Mouse (Mus musculus) left cerebral cortex, postnatal 25 days (tissue): ENCODE data around the gene A930017K11Rik. TPM values are rescaled to one million over a fixed set of nuclear protein-coding genes. Genes with fewer than 3 reads are reported as not detected.

Experiments
- DNase-seq, 2 experiments: peaks; one replicate each; pipeline ENCODE4 v3.0.0; 2022; ENCODE audit warnings: low spot score in 2 of 2, mixed read lengths in 1 of 2
- intact Hi-C: fragments of 180-260 bp; cut with DNase I; formaldehyde crosslinking; loops from one replicate; pipeline ENCODE4 v1.15.1; 2025
- total RNA-seq, 2 experiments: library from RNA; stranded (reverse); gene quantifications; 2 replicates each; pipeline ENCODE4 v1.2.3; 2021

A930017K11Rik gene
- total RNA-seq, 2 experiments from 2014 or later, result 0.23 TPM; not detected in 1

GRCm38 (mm10) chr17:25943221-25943620 lies 9.1 kb downstream of the A930017K11Rik start:
- no peak for DNase-seq
- intact Hi-C loops, result no loop called here

GRCm38 (mm10) chr17:25942597-25943151 lies 9.7 kb downstream of the A930017K11Rik start:
- no peak for DNase-seq
- intact Hi-C loops, result no loop called here

DNA sequence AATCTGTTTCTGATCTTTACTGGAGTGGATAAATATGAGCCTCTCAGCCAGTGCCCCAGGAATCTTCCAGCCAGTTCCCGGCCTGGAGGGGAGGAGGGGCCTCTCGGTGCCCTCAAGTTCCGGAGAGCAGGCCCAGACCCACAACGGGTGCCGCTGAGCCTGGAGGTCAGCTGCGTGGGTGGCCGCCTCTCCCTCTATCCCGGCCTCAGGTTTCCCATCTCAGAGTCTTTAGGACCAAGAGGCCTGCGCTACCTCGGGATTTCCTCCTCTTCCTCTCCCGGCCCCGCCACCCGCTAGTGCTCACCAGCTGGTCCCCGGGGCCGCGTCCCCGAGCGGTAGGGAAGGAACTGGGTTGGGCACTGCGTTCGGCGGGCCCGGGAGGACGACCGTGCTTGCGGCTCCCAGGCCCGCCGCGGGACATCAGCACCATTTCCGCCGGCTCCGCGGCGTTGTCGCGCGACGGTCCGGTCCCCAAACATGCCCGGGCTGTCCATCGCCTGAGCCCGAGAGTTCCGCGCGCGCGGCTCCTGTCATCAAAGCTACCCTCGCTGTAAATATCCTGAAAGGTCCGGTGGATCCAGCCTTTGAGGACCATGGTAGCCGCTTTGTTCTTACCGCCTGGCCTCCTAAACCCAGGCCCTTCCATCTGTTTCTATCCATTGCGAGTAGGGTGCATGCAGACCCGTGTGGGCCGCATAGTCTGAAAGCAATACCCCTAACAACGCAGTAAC lies 10.7 kb downstream of the A930017K11Rik start:
- intact Hi-C loops, result no loop called here
- DNase-seq, result peak; percentile 75 to 77

GRCm38 (mm10) chr17:25934526-25934925 lies 17.8 kb downstream of the A930017K11Rik start:
- no peak for DNase-seq
- intact Hi-C loops, result no loop called here

DNA sequence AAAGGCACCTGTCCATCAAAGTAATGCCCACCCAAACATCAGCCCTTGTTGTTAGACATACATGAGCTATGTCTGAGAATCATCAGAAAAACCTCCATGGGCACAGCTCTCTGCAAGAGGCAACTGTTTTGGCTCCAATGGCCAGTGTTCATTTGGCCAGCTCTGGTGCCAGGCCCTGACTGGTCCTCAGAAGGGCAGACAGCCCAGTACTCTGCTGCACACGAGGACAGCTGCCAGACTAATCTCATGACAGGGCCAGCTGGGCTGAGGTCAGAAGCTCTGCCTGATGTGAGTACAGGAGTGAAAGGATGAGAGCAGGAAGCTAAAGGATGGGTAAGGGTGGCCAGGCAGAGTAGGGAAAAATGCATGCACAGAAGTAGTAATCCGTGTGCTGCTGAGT lies 27.0 kb downstream of the A930017K11Rik start:
- intact Hi-C loops, result no loop called here
- DNase-seq, result peak in 1 of 2 experiments; percentile 44

- intact Hi-C loops, result no loop called here
- no peak for DNase-seq
Observed at GRCm38 (mm10) chr17:25922120-25922519, 30.2 kb downstream of the A930017K11Rik start.

GRCm38 (mm10) chr17:25919786-25920642 lies 32.4 kb downstream of the A930017K11Rik start:
- DNase-seq, result peak; percentile 100
- intact Hi-C loops, result loop anchor here (2.0 kb wide), 1 partner anchor 65 kb away; the partner anchor contains the start of gene Capn15

DNA sequence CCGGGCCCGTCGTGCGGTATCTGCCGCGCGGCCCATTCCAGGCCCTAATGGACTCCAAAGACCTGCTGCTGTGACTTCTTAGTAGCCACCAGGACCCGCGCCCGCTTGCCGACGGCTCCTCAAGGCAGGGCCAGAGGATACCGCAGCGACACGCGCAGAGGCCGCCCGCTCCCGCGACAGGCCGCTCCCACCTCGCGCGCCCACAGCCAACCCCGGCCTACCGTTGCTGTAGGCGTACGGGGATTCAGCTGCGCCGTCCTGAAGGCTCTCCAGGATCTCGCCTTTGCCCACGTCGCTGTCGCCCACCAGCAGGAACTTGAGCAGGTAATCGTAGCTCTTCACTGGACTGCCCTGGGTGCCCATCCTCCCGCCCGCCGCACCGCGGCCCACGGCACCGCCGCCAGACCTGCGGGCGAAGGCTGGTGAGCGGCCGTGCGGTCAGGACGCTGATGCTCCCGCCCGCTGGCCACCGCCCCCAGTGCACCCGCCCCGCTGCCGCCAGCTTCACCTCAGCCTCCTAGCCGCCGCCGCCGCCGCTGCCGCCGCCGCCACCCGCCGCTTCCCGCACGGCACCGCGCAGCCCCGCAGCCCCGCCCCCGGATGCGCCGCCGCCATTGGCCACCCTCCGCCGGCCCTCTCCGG lies 33.1 kb downstream of the A930017K11Rik start, which contains the start of gene Rab40c:
Rab40c (minus strand) TSS at position 584 of the 642 bp plus-strand sequence.
- intact Hi-C loops, result loop anchor here (2.0 kb wide), 1 partner anchor 66 kb away; the partner anchor contains the start of gene Capn15
- DNase-seq, result peak in 1 of 2 experiments; percentile 53

DNA sequence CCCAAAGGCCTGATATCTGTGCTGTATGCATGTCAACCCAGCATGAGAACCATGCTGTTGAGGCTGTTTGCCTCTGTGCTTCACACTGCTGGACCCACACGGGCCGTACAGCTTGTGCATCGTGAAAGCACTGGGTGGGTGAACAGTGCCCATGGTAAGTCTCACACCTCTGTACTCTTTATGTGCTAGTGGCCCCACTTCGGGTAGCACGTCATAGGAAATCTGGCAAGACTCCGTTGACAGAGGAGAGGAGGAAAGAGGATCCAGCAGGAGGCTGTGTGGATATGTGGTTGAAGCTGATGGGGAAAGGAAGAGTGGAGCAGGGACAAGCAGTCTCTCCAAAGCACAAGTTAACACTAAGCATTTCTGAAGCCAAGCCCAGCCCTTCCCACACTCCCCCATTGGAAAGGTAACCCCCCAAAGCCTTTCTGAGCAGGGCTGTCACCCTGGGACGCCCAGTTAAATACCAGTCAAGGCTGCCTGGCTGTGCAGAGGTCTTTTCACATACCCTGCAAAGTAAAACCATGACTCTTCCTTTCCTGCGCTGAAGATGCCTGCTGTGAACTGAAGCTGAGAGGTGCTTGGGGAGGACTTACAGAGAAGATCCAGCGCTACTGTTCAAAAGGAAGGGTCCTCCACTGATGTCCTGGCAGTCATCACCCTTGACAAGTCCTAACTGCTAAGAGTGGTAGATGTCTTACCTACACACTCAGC lies 34.2 kb downstream of the A930017K11Rik start:
- intact Hi-C loops, result loop anchor here (2.0 kb wide), 1 partner anchor 67 kb away; the partner anchor contains the start of gene Capn15
- DNase-seq, result no peak

- no peak for DNase-seq
- intact Hi-C loops, result no loop called here
Observed at GRCm38 (mm10) chr17:25916931-25917647, 35.3 kb downstream of the A930017K11Rik start.

- intact Hi-C loops, result no loop called here
- DNase-seq, result no peak
Observed at GRCm38 (mm10) chr17:25914295-25914694, 38.1 kb downstream of the A930017K11Rik start.

- intact Hi-C loops, result no loop called here
- DNase-seq, result no peak
Observed at GRCm38 (mm10) chr17:25913877-25914275, 38.5 kb downstream of the A930017K11Rik start.

- DNase-seq, result peak; percentile 59 to 91
- intact Hi-C loops, result no loop called here
Observed at GRCm38 (mm10) chr17:25913186-25913876, 39.0 kb downstream of the A930017K11Rik start.

DNA sequence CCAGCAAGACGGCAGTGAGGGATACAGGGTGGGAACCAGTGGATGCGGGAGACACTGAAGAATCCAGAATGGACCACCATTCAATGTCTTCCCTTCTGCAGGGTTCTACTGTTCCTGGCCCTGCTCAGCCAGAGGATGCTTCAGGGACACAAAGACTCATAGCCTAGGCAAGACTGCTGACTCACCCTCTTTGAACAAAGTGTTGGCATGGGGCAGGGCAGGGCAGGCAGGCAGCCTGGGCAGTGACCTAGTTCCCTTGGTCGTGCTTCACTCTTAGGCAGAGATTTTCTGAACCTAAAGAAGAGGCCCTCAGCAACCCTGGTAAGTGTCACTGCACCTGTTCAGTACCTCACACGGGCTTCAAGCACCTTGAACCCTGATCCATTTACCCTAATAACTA lies 40.5 kb downstream of the A930017K11Rik start:
- peak in 1 of 2 experiments; percentile 26 for DNase-seq
- intact Hi-C loops, result no loop called here

DNA sequence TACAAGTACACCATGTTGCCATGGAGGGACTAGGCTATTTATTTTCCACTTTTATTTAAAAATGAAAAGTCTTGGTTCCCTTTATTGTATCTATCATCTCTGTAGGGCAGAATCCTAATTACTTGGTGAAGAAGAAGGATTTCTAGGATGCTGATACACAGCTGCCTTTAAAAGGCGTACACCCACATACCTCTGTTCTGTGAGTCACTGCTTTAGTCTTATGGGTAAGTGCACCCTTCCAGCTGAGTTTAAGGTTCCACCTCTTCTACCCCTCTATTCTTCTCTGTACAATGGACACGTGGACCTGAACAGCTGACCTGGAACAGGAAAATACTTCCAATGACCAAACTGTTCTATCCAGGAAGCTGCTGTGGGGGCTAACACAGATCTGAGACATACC lies 44.7 kb downstream of the A930017K11Rik start:
- intact Hi-C loops, result no loop called here
- peak in 1 of 2 experiments; percentile 55 for DNase-seq

- intact Hi-C loops, result no loop called here
- DNase-seq, result no peak
Observed at GRCm38 (mm10) chr17:25903061-25903460, 49.3 kb downstream of the A930017K11Rik start.

DNA sequence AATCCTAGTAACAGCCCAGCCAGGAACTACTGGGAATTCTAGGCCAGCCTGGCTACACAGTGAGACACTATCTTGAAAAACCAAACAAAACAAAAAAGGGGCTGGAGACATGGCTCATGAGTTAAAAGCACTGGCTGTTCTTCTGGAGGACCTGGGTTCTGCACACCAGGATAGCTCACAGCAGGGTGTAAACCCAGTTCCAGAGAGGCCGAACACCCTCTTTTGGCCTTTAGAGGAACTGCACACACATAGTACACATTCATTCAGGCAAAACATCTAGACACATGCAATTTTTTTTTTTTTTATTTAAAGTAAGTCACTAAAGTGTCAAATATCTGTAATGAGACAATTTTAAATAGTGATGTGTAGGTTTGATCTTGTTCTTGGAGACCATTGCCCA lies 52.2 kb downstream of the A930017K11Rik start:
- intact Hi-C loops, result no loop called here
- DNase-seq, result no peak
